Mouse (Mus musculus) gastrocnemius, postnatal 4 days (tissue): ENCODE data around the gene Scai. TPM values are rescaled to one million over a fixed set of nuclear protein-coding genes. Genes with fewer than 3 reads are reported as not detected.

Source experiments
- total RNA-seq, 2 experiments: library from RNA; stranded (reverse); gene quantifications; 2 replicates each; pipeline ENCODE4 v1.2.3; 2021

The Scai gene
- total RNA-seq, 2 experiments from 2014 or later = 13.6 to 14.2 TPM

Other genes with a start within 250 kb of the Scai start
- gene Wdr38, start 193.3 kb downstream of the Scai start, total RNA-seq = under 1 TPM; 0.17 to 0.21 TPM
- gene Arpc5l, start 185.4 kb downstream of the Scai start, total RNA-seq = 10 to 100 TPM; 46.0 to 51.2 TPM
- 100 to 1,000 TPM; 548 to 582 TPM for gene Rpl35, start 185.1 kb downstream of the Scai start, total RNA-seq
- 10 to 100 TPM; 19.9 to 24.8 TPM for gene Golga1, start 125.2 kb downstream of the Scai start, total RNA-seq
- 10 to 100 TPM; 72.4 to 75.8 TPM for gene Ppp6c, start 35.7 kb upstream of the Scai start, total RNA-seq